Mouse (Mus musculus) B cell, adult 2 months (primary cell): Measurements from ENCODE around the gene Gm3415.
"Not testable (repeated sequence)": the region's sequence is repeated elsewhere in the genome, so short reads cannot be mapped to it uniquely, and the experiment has no call there.

Source experiments
- DNase-seq, 2 experiments: peaks; one replicate each; pipeline ENCODE4 v3.0.0; 2022

Gene Gm3415

DNA sequence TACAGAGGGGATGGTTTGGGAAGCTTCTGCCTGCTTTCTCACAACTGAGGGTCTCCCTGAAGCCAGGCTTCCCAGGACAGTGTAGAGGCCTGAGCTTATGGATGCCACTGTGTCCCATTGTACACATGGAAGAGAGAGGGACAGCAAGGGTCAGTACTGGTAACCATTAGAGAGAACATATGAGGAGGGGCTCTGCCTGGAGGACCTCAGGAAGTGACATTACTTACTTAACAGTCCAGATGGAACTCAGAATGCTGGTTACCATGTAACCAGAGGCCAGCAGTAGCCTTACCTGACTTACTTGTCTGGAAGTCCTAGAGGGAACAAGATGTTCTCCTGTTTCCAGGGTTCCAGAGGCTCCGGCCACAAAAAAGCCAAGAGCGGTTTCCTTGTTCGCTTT lies at the start of gene Gm3415:
Gene Gm3415, plus strand, starts transcription at position 301 of the 400 bp plus-strand sequence.
- DNase-seq = not testable (repeated sequence)

DNA sequence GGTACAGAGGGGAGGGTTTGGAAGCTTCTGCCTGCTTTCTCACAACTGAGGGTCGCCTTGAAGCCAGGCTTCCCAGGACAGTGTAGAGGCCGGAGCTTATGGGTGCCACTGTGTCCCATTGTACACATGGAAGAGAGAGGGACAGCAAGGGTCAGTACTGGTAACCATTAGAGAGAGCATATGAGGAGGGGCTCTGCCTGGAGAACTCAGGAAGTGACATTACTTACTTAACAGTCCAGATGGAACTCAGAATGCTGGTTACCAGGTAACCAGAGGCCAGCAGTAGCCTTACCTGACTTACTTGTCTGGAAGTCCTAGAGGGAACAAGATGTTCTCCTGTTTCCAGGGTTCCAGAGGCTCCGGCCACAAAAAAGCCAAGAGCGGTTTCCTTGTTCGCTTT lies 42.1 kb upstream of the Gm3415 start, which contains the start of gene Gm3402:
Gene Gm3402, plus strand, starts transcription at position 301 of the 400 bp plus-strand sequence.
- not testable (repeated sequence) for DNase-seq

DNA sequence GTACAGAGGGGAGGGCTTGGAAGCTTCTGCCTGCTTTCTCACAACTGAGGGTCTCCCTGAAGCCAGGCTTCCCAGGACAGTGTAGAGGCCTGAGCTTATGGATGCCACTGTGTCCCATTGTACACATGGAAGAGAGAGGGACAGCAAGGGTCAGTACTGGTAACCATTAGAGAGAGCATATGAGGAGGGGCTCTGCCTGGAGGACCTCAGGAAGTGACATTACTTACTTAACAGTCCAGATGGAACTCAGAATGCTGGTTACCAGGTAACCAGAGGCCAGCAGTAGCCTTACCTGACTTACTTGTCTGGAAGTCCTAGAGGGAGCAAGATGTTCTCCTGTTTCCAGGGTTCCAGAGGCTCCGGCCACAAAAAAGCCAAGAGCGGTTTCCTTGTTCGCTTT lies 30.4 kb upstream of the Gm3415 start, which contains the start of gene Gm3404:
Gene Gm3404, plus strand, starts transcription at position 301 of the 400 bp plus-strand sequence.
- DNase-seq = not testable (repeated sequence)

- DNase-seq = not testable (repeated sequence)
These were observed 18.6 kb upstream of the Gm3415 start, which contains the start of gene Gm3409 for GRCm38 (mm10) chr5:146537347-146537746. Gene Gm3409 (plus strand): TSS chr5:146537647.

- DNase-seq = no peak
These were observed 8.3 kb downstream of the Gm3415 start for GRCm38 (mm10) chr5:146564259-146564658.

DNA sequence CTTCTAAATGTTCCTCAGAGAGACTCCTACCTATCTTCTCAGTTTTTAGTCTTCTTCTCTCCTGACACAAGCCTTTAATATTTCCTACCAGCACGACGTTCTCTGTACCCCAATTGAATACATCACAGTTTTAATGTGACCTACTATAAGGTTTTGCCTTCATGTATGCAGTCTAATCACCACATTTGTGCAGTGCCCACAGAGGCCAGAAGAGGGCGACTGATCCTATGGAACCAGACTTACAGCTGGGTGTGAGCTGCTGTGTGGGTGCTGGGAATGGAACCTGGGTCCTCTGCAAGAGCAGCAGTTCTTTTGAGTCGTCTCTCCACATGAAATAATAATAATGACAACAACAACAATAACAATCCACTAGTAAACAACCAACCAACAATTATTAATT lies 11.1 kb downstream of the Gm3415 start:
- peak; percentile 53 for DNase-seq

DNA sequence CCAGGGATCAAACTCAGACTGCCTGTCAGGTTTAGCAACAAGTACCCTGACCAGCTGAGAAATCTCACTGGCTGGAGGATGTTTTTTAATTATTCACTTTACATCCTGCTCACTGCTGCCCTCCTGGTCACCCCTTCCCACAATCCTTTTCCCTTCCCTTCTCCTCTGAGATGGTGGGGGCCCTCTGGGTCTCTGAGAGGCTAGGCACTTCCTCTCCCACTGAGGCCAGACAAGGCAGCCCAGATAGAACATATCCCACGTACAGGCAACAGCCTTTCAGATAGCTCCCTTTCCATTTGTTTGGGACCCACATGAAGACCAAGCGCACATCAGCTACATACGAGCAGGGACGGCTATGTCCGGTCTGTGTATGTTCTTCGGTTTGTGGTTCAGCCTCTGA lies 14.2 kb downstream of the Gm3415 start:
- not testable (repeated sequence) for DNase-seq

DNA sequence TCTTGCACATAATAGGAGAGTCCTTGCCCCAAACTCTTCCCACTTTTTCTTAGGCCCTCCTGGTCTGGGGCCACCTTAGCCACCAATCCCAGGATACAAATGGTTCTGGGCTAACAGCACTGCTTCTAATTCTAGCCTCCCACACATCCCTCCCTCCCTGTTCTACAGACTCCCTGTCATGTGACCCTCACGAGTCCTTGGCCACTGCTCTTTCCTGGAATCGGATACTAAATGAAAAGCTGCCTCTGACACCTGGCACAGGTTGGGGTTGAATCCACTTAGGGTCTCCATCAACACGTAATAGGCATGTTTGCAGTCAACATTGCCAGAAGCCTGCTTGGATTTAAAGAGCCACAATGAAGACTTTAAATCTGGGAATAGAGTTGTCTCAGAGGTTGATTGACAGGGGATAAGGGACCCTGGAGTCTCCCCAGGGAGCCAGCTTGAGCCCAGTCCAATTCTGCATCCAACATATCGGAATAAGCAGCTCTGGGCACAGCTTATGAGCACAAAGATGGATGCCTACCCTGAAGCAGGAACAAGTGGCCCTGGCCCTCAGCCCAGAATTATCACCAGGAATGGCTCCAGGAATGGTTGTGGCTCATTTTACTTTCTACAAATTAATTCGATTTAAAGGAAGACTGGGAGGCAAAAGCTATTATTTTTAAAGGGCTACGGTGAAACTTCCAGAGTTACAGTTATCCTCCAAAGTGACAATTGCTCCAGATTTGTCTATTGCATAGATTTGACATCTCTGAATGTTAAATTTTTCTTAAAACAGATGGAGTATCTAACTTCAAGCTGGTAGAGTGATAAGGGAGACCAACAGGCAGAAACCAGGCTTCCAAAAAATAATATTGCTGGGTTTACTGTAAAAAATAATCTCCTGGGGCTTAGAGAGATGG lies 16.1 kb downstream of the Gm3415 start:
- DNase-seq = not testable (repeated sequence)

DNA sequence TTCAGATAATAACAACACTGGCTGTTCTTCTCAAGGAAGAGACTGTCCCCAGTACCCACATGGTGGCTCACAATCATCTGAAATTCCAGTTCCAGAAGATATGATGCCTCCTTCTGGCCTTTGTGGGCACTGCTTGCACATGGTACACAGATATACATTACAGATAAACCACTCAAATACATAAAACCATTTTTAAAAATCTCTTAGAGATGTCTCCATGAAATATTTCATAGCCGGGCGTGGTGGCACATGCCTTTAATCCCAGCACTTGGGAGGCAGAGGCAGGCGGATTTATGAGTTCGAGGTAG lies 16.8 kb downstream of the Gm3415 start:
- not testable (repeated sequence) for DNase-seq

DNA sequence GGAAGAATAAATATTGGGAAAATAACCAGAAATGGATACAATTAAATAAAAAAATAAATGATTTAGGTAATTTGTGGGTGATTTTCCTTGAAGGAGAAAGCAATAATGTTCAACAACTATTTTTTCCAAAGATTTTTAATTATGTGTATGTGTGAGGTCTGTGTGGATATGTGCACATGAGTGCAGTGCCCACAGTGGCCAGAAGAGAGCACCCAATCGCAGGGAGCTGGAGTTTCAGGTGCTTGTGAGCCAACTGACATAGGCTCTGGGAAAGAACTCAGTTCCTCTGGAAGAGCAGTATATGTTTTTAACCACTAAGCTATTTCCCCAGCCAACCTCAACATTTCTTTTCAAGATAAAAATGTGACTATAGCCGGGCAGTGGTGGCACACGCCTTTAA lies 20.7 kb downstream of the Gm3415 start:
- DNase-seq = no peak

GRCm38 (mm10) chr5:146584156-146584477 lies 28.2 kb downstream of the Gm3415 start:
- DNase-seq = no peak

DNA sequence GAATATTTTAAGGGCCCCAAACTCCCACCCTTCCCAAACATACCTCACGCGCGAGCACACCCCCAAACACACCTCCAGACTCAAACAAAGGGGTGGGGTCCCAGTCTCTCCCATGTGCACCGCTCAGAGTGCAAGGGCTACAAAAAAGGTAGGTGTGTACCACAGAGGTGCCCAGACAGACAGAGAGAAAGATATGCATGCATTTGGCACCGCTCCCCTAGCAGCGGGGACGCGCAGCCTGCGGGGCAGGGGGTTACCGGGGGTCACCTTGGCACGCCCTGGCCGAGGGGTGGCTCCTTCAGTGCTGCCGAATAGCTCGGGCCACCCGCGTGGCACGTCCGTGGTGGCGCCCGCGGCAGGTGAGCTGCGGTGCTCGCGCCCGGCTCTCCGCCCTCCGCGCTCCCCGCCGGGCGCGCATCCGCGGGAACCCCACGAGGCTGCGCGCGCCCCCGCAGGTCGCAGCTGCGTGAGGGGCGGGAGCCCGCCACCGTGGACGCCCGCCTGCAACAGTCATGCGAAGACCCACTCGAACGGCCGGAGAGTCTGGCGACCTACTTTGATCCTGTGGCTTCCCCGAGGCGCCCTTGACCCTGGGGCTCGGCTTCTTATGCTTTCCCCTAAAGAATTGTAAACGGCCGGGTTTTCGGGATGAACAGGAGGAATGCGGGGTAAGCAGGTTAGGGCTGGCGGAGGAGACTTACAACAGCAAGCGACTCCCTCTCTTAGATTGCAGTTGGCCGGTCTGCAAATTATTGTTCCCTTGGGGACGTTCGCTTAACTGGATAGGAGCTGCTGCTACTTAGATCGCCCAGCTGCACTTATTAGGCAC lies 28.8 kb downstream of the Gm3415 start, which contains the start of gene Gpr12:
Gene Gpr12, minus strand, starts transcription at position 762 of the 829 bp plus-strand sequence.
- DNase-seq = peak; percentile 6 to 27

GRCm38 (mm10) chr5:146585307-146585651 lies 29.3 kb downstream of the Gm3415 start:
- DNase-seq = no peak

- no peak for DNase-seq
These were observed 30.6 kb downstream of the Gm3415 start for GRCm38 (mm10) chr5:146586357-146587070.

DNA sequence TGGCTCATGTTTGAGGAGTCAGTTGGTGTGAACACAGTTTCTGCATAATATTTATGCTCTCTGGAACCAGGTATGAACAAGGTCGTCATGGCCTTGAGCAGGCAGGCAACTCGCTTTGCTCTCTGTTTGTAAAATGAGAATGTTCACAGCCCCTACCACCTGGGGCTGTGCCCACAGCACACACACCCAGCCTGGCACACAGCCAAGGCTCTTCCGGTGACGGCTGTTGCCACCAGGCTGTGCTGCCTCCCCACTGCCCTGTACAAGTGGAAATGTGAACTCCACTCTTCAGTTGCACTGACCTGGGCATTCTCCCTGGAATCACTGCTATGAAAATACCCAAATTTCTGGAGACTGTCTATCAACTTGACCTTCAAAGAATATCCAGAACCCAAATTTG lies 35.1 kb downstream of the Gm3415 start:
- DNase-seq = peak in 1 of 2 experiments; percentile 12

- DNase-seq = no peak
These were observed 35.7 kb downstream of the Gm3415 start for GRCm38 (mm10) chr5:146591636-146592035.

DNA sequence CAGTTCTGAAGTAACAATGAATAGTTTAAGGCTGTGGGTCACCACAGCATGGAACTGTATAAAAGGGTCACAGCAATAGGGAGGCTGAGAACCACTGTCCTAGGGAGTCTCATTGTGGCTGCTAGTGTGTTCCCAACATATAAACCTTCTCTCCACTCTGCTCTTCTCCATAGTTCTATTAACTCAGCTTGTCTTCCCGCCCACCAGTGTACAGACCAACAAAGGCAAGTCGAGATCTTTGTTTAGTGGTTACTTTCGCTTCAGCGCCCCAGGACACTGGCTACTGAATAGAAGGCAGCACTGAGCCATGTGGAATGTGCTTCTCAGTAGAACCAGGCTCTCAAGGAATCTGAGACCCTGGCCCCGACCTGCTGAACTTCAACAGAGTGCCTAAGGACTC lies 36.6 kb downstream of the Gm3415 start:
- DNase-seq = no peak

DNA sequence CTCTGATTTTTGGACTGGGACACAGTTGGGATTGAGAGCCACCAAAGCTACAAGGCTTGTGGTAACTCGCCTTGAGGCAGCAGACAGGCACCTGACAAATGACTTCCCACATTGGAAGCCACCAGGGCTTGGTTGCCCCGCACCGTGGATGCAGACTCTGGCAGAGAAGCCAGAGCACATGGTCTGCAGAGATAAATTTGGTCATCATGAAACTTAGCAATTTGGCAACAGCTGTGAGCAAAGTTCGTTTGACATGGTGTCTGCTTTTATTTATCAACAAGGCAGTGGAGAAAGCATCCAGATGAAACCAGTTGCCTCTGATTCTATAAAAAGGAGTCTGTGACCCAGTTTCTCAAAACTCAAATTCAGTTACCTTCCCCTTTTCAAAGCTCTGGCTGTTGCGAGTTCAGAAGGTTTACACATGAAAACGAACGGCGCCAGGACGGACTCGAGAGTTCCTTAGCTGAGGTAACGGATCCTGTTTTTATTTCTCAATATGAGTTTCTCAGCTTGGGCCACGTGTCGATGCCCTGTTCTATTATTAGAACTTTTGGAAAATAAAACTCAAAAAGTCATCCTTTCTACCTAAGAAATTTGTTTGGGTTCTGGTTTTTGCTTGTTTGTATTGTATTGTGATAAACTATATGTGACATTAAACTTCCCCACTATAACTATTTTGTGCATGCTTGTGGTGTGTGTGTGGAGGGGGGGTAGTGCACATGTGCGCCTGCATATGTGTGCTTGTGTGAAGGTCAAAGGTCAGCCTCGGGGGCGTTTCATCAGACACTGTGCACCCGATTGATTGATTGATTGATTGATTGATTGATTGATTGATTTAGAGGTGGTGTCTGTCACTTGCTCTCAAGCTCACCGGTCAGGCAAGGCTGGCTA lies 40.9 kb downstream of the Gm3415 start:
- no peak for DNase-seq

DNA sequence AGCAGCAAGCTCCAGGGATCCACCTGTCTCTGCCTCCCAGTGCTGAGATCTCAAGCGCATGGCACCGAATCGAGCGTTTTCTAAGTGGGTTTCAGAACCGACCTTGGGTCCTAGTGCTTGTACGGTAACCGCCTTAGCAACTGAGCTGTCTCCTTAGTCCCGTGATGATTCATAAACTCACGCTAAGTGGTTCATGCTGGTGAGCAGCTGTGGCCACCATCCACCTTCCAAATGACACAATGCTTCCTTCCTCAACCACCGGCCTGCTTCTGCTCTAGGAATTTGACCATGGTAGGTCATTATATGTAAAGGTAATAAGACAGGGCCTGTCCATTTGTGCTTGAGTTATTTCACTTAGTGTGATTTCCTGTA lies 41.6 kb downstream of the Gm3415 start:
- no peak for DNase-seq

- DNase-seq = no peak
These were observed 42.5 kb downstream of the Gm3415 start for GRCm38 (mm10) chr5:146598215-146599119.

GRCm38 (mm10) chr5:146599216-146599615 lies 43.3 kb downstream of the Gm3415 start:
- not testable (repeated sequence) for DNase-seq
